Mouse (Mus musculus) heart, postnatal 4 days (tissue): ENCODE data around the gene Itgav. TPM values are rescaled to one million over a fixed set of nuclear protein-coding genes. Genes with fewer than 3 reads are reported as not detected.

ENCODE experiments used
- DNase-seq: peaks from one replicate; pipeline ENCODE4 v3.0.0; 2021
- total RNA-seq, 2 experiments: library from RNA; stranded (reverse); gene quantifications; 2 replicates each; pipeline ENCODE4 v1.2.3; 2021

Itgav gene
- total RNA-seq, 2 experiments from 2014 or later: 57.2 to 64.7 TPM

DNA sequence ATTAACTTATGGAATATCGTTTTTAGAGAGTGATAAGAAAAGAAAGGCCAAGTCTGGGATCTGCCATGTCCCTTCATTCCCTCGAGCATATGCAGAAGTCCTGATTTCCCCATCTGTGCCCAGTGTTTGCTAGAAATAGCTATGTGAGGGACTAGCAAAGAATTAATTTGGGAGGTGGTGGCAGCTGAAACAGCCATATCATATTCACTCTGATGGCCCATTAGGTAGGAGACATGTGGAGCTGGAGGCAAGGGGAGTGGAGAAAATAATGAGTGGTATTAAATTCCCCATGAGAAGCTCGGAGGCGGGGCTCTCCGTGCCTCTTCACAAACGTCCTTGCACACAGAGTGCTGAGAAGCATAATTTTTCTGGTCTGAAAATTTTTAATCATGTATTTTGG lies 92.0 kb downstream of the Itgav start:
- no peak for DNase-seq

DNA sequence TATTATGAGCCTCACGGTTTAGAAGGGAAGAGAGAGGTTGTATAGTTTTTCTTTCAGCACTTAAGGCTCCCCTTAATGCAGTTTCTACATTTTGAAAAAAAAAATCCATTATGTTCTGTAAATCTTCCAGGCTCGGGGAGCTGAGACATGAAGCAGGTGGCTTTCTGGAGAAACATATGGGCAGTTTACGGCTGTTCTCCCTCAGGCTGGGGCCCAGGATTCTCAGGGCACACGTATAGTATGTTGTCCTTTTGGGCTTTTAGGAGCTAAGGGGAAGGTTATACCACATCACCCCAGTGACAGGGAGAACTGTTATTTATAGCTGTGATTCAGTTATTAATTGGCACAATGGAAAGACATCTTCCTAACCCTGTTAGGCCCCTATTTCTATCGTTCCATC lies 101.0 kb downstream of the Itgav start:
- DNase-seq: no peak

DNA sequence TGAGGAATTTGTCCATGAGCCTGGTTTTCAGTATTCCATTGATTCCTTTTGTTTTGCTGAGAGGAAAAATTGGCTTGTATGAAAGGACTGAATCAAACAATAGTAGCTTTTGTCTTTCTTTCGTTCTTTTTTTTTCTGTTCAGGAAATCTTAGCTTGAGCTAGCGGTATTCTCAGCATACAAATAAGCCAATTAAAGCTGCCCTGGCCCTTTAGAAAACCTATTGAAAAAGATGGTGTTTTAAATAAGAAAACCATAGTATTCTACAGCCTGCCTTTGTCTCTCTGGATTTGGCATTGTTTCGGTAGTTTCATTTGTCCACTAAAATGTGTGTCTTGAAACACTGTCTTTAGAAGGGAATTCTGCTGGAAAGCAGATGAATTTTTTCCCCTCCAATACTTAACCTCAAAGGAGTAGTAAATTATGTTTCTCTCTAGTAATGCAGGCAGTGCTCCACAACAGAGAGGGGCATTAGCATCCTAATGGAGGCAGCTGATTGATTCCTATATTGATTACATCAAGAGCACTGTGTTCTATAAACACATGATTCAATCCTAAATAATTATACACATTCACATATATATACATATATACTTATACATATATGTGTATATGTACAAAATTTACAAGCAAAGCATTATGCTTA lies 104.8 kb downstream of the Itgav start:
- no peak for DNase-seq

DNA sequence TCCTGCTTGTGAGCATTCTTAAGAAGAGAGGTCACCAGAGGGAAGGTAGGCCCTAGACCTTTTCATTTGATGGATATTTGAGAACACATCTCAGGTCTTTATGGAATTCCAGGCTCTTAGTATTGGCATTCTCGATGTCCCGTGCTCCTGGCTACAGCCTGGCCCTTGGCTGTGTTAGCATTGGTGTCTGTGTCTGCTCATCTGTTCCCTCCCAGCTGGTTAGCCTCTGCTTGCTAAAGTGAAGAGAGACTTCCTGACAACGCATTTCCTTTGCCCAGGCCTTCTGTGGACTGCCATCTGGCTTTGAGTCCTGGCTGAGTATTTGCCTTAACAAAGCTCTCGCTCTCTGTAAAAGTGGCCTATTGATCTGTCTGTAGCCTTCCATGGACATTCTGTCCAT lies 108.7 kb downstream of the Itgav start:
- DNase-seq: no peak

DNA sequence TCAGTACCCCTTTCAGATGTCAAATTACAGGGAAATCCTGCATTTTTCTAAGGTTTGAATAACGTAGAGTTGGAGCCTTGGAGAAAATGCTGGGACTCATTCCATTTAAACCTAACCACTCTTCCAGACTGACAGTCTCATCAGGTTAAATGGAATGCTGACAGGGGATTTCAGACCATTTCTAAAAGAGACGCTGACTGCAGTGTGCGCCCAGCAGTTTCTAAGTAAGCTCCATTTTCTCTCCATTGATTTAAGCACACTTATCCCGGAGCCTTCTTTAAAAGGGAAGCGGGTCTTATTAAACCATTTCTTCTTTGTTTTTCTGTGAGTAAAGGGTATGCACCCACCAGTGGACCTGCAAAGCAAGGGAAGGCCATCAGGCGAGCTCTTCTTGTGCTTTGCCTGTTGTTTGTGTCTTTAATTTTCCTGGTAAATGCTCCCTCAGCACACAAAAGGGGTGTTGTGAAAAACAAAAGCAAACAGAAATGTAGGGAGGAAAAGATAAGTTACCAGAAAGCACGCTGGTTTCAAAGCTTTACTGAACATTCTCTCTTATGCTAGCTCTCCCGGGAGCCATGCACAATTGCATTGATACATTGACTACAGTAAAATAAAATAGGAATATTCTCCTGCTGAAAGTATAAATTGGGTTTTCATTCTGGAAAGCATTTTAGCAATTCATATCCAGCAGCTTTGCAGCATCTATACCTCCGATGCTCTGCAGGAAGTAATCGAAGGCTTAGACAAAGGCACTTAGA lies 111.3 kb downstream of the Itgav start:
- no peak for DNase-seq

DNA sequence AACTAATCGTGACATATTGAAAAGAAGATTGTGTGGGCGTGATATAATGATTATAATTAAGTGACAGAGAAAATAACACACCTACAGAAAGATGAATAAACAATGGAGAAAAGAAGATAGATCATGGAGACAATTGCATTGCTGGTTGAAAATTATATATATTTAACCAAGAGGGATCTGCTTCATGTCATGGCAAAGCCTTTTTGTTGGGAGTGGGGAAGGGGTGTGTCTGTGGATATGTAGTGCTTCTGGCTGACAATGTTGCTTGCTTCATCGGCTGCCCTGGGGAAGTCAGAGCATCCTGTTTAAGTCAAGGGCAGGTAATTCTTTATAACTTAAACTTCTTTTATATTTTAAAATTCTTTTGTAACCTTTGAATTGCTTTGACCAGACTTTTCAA lies 124.3 kb downstream of the Itgav start:
- no peak for DNase-seq

DNA sequence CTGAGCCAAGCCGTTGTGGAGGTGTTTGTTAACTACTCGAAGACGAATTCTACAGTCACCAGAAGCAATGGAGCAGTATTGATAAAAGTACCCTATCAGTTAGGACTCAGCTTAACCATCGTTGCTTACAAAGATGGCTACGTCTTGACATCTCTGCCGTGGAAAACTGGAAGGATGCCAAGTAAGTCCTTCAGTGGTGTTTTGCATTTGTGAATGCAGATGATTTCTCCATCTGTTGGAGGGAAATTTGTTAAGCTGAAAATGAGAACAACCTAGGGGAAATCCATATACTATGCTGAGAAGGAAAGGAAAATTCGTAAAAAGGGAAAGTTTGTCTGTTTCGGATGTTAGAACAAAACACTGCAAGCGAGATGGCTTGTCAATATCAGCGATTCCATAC lies 129.2 kb downstream of the Itgav start:
- no peak for DNase-seq

DNA sequence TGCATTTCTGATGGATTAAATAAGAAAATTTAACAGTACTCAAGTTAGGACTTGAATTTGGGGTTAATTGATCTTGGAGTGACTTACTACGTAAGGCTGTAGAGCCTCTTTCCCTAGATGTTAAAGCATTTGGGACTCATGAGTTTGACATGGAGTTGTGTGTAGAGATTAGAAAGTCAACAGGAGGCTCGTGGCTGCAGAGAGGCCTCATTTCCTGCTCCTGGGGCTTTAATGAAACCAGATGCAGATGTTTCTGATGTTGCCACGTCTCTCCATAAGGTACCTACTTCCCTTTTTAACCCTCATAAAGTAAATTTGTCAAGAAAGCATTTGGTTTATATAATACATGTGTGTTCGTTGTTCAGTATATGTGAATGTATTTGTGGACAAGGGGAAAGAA lies 132.0 kb downstream of the Itgav start:
- DNase-seq: no peak

Other genes starting within 250 kb of the Itgav start
- 10 to 100 TPM; 60.5 to 64.9 TPM for gene Zc3h15, start 80.0 kb upstream of the Itgav start, total RNA-seq
- gene Fam171b, start 88.2 kb downstream of the Itgav start, total RNA-seq: 1 to 10 TPM; 1.3 to 1.6 TPM
- gene Zswim2, start 216.8 kb downstream of the Itgav start, total RNA-seq: not detected
- 1 to 10 TPM; 1.1 TPM for gene Gm13698, start 231.3 kb downstream of the Itgav start, total RNA-seq
- gene Gm13693, start 237.1 kb downstream of the Itgav start, total RNA-seq: 1 to 10 TPM; 1.1 TPM
- not detected for gene Gm13695, start 242.9 kb downstream of the Itgav start, total RNA-seq
- 1 to 10 TPM; 1.1 TPM for gene Gm13696, start 248.7 kb downstream of the Itgav start, total RNA-seq